Mouse (Mus musculus) B cell, adult 2 months (primary cell): Measurements from ENCODE around the gene Dact3.

ENCODE experiments used
- DNase-seq, 2 experiments: peaks; one replicate each; pipeline ENCODE4 v3.0.0; 2022

Gene Dact3

DNA sequence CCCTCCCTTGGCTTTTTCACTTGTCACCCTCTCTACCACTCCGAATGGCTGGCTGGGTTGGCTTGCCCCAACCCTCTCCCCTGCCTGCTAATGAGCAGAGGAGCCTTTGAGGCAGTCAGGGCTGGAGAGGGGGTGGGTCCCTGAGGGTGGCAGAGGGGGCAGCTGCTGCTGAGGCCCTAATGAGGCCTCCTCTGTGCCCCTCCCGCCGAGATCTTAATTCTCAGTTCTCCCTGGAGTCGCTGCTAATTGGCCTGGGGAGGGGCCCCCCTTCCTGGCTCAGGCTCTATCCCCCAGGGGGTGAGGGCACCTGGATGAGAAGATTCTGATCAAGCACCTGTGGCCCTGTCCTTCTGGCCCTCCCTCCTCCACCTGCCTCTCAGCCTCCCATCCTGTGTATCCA lies 19.2 kb downstream of the Dact3 start:
- DNase-seq = no peak

DNA sequence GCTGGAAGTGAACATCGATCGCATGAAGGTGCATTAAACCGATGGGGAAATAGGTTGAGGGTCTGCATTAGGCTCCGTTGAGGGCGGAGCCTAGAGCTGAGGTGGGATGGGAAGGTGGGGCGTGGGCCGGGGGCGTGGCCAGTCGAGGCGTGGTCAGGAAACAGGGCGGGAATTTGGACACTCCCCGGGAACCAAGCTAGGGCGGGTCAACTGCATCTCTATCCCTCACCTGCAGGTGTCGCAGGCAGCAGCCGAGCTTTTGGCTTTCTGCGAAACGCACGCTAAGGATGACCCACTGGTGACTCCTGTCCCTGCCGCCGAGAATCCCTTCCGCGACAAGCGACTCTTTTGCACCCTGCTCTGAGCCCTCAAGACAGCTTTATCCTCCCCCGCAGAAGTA lies 19.9 kb downstream of the Dact3 start:
- peak; percentile 69 to 73 for DNase-seq

DNA sequence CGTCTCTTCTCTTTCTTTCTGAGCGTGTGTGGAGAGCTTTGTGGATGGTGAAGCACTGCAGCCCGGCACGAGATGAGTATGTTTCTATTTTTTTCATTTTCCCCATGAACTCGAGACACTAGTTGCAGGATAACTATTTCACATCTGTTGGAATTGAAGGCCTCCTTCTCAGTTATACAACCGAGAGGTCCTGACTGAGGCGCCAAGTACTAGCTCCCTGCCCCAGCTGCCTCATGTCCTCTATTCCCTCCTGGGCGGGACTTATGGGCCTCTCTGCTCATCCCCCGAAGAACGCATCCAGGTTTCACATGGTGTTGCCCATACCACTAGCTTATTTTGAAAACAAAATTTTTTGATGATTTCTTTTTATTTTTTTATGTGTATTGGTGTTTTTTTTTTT lies 20.4 kb downstream of the Dact3 start:
- no peak for DNase-seq

DNA sequence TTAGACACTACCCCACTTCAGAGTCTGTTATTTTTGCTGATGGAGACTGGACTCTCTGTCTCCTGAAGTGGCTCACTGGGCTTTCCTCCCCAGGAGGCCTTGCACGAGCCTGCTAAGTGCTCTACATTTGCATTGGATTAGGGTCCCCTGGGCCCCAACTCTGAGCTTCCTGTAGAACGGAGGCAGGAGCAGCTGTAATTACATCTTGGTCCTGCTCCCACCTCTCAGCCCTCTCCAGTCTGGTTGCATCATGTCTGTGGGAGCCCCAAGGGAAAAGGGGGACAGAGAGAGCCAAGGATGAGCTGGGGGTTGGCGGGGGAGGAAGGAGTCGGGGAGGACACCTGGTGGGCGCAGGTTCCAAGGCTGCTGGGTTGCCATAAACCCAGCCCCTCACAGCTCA lies 25.4 kb downstream of the Dact3 start:
- DNase-seq = no peak

DNA sequence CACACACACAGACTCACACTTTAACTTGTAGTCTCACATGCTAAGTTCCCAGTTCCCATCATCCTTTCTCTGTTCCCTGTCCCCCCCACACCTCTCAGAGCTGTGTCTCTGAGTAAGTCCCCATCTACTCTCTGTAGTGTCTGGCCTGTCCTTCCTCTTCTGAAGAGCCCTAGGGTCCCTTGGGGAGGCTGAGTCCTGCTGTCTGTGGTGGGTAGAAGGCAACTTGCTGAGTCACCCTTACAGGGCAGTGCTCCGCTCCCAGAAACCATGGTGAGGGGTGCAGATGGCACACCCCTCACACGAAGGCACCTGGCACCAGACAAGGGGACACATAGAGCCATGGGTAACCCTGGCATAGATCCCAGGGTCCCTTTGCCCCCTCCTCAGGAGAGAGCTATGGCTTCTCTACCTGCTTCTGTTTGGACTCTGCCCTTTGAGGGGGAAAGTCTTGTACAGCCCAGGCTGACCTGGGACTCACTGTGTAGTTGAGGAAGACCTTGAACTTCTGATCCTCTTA lies 28.4 kb downstream of the Dact3 start:
- no peak for DNase-seq

DNA sequence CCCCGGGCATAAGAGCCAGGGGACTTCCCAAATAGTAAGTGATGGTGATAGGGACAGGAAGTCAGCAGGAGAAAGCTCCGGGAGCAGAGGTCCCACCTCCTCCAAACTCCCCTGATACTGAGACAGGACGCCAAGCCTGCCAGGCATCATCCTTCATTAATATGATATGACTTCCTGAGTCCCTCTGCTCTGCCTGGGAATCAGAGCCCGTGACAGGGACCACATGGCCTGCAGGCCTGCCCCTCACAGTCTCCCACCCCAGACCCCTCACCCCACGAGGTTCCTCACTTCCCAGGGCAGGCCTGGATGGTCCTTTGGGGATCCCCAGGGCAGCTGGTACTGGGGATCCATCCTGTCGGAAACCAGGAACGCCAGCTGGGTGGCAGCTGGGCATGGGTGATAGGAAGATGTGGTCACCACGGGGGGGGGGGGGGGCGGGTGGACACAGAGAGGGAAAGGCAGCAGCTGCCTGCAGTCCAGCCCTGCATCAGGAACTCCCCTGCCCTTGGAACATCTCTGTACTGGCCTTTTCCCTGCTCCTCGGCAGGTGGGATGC lies 29.1 kb downstream of the Dact3 start:
- DNase-seq = no peak

DNA sequence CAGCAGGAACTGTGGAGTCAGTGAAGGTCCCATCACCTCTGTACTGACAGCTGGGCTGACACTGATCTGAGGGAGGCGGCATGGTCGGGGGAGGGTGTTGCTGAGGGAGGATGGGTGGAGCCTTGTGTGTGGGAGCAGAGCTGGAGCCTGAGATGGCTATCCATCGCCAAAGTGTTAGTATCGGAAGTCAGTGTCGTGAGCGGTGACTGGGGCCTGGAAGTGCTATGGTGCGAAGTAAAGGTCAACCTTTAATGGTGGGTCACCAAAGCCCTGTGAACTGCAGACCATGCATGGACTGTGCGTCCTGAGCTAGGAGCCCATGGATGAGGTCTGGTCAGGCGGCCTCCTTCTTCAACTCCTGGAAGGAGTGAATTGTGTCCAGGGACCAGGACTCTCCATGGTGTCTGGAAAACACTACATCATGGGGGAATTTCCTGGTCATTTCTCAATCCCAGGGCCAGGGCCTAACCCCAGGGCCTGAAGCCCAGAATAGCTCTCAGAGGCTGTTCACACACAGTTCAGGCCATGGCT lies 30.4 kb downstream of the Dact3 start:
- no peak for DNase-seq

DNA sequence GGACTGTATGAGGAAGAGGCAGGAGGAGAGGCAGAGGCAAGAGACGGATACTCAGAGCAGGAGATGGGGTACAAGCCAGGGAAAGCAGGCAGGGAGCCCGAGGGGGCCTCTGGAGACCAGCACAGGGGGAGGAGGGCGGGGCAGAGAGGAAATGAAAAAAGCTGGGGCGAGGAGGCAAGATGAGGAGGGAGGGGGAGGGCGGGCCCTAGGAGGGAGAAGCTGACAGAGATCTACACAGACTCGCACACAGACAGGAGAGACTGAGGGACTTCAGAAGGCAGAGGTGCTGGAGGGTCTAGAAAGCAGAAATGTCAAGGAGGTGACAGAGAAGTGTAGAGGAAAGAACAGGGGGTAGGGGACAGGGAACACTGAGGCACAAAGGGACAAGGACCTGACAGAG lies 31.2 kb downstream of the Dact3 start, which contains the start of gene Ptgir:
Gene Ptgir (plus strand): TSS at position 210 of the 400 bp plus-strand sequence.
- peak in 1 of 2 experiments; percentile 25 for DNase-seq

DNA sequence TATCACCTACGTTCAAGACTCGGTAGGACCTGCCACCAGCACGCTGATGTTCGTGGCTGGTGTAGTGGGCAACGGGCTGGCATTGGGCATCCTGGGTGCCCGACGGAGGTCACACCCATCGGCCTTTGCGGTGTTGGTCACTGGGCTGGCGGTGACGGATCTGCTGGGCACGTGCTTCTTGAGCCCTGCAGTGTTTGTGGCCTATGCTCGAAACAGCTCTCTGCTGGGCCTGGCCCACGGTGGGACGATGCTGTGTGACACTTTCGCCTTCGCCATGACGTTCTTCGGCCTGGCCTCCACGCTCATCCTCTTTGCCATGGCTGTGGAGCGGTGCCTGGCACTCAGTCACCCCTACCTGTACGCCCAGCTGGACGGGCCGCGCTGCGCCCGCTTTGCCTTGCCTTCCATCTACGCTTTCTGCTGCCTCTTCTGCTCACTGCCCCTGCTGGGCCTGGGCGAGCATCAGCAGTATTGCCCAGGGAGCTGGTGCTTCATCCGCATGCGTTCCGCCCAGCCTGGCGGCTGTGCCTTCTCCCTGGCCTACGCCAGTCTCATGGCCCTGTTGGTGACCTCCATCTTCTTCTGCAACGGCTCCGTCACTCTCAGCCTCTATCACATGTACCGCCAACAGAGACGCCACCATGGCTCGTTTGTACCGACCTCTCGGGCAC lies 31.9 kb downstream of the Dact3 start:
- no peak for DNase-seq

DNA sequence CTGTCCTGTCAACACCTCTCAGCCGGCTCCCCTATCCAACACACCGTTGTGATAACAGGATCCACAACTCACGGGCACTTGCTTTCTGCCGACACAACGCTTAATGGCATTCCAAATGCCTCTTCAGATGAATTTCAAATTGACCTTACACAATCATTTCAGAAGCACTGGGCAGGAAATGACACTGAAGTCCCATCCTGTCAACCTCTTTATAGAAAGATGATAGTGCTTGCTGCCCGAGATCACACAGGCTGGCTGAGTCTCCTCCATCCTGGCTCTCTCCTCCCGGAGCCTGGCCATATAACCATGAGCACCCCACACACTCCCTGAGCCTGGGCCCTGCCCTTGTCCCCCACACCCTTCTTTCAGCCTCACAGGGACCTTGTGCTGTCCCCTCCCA lies 32.7 kb downstream of the Dact3 start:
- DNase-seq = no peak

DNA sequence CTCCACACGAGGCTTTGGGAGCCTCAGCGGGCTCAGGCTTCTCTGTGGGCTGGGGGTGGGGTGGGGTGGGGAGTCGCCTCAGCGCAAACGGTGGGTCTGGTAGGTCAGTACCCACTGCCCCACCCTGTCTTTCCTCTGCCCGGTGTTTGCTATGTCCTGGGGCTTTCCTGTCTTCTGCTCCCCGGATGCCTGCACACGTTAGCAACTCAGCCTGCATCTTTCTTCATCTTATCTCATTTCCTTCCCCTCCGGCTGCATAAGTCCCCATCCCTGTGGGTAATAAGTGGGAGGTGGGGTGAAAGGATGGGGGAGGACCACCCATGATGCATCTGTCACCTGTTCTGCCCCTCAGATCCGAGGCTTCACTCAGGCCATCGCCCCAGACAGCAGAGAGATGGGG lies 33.2 kb downstream of the Dact3 start:
- DNase-seq = no peak

DNA sequence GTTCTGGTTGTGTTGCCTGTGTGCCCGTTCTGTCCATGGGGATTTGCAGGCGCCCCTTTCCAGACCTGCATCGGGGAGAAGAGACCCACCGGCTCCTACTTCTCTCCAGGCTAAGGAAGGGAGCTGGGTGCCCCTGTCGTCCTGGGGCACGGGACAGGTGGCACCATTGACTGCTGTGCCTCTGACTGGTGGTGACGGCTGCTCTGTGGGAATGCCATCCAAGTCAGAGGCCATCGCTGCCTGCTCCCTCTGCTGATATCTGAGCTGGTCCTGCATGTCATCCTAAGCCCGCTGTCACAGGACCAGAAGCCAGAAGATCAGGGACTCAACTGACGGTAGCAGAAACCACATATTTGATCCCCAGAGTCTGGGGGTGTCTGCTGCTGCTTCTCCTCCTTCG lies 33.7 kb downstream of the Dact3 start:
- DNase-seq = no peak

DNA sequence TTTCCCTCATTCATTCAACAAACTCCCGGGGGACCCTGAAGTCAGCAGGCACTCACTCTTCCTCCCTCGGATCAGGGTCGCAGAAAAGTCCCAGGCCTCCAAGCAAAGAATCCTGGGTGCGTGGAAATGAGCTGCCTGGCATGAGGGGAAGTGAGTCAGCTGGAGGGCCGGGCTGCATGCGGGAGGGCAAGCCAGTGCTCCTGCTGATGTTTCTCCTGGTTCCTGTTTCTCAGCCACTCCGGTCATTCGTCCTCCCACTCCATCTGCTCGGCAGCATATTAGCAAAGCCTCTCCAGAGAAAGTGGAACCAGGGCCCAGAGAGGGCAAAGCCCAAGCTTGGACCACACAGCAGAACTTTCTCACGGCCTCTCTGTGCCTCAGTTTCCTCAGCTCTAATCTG lies 34.8 kb downstream of the Dact3 start:
- no peak for DNase-seq

DNA sequence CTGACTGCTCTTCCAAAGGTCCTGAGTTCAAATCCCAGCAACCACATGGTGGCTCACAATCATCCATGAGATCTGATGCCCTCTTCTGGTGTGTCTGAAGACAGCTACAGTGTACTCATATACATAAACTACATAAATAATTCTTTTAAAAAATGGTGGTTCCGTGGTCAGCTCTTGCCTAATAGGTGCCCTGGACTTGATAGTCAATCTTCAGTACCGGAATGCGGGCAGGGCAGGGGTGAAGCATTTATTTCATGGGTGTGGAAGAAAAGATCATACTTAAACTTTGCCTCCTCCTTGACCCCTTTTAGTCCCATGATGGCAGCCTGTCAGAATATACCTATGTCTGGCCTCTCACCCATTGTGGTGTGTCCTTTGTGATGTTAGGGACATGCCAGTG lies 36.8 kb downstream of the Dact3 start:
- no peak for DNase-seq

DNA sequence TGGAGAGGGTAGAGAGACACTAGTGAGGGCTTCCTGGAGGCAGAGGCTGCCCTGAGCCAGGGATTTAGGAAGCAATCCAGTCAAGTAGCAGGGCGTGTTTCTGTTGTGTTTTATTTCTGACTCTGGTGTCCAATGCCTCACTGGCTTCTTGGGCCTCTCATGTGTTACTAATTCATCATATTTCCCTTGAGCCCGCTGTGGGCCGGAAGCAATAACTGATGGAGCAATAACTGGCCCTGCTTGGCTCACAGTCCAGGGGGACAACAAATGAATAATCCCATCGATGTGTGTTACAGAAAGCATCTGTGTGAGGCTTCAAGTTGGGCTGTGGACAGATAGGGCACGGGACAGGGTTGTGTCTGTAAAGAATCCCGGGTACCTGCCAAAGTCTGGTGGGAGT lies 37.2 kb downstream of the Dact3 start:
- DNase-seq = no peak

DNA sequence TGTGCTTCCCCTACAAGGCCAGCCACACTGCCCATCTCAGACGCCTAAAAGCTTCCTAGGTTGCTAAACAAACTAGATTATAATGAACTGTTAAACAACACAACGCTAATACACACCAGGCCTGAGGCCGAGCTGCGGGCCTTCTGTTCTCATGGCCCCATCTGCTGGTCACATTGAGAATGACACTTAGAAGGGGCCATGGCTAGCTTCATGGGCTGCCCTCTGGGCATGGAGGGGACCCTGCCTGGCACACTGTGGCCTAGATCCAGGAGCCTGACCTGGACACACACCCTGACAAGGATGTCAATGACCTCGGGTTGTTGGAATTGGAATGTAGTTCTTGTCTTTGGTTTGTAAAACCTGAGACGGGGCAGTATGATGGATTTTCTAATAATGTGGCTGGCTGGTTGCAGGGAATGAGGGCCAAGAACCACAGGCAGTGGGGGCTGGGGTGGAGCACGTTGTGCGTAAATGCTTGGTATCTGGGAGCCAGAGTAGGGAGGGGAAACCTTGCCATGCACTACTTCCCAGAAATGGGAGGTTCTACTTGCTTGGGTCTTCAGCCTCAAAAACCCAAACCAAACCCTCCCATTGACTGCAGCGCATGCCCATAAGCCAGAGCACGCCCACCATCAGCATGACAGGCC lies 38.8 kb downstream of the Dact3 start:
- DNase-seq = peak; percentile 82 to 83

DNA sequence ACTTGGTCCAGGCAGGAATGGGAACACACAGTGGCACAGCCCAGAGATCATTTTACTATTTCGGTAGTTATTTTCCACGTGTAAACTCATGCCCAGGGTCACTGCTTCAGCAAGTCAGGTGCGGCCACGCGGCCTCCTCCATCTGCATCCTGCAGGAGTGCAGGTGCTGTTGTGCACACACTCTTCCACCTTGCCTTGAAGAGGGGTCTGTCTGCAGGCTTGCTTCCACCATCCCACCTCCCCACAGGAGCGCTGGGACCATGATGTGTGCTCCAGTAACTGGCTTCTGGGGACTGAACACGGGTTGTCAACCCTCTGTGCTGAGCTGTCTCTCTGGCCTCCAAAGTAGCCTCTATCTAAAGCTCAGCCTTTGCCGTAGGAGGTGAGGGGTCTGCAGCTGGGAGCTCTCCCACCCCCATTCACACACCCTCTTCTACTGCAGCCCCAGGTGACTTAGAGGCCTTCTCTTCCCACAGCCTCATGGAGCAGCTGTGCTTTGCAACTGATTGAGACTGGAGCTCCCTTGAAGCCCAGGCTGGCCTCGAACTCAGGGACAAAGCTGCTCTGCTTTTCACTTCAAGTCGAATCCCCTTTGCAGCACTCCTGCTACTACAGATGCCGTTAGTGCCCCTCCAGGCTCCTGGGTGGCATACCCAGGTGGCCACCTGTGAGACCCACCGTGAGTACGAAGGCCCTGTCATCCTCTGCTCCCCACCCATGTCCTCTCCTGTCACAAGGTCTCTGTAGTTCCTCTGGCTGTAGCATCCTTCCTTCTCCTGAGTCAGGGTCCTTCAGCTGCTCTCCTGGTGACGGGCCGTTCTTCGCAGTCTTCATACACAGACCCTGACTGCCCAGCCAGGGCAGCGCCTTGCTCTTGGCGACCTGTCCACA lies 39.6 kb downstream of the Dact3 start:
- no peak for DNase-seq

DNA sequence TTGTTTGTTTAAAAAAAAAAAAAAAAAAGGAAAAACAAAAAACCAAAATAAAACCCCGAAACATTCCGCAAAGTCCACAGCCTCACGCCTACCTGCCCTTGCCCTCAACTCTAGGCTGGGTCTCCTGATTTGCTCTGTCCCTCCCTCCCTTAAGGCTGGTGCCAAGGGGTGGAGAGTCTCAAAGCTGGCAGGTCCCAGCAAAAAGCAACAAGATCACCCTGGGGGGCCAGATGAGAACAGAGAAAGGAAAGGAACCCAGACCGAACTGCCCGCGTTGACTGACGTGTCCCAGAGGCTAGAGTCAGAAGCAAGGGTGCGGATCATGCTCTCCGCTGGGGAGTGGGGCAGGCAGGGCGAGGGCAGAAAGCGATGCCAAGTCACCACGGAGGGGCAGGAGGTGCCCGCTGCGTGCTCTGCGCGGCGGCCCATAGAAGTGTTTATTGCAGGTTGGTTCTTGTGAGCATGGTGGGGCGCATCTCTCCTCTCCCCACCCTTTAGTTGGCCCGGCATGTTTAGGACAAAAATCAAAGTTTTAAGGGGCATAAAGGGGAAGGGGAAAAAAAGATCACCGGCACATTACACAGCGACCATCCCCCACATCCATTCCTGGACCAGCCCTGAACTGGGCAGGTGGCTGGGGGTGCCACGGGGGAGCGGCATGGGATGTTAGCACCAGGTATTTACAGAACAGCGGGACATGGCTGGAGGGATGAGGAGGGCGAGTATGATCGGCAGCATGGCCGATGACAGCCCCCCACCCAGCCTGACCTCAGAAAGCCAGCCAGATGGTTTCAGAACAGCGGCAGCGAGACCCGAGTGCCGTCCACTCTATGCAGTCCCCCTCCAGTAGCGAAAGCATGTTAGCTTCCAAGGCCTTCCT lies 40.6 kb downstream of the Dact3 start:
- no peak for DNase-seq

DNA sequence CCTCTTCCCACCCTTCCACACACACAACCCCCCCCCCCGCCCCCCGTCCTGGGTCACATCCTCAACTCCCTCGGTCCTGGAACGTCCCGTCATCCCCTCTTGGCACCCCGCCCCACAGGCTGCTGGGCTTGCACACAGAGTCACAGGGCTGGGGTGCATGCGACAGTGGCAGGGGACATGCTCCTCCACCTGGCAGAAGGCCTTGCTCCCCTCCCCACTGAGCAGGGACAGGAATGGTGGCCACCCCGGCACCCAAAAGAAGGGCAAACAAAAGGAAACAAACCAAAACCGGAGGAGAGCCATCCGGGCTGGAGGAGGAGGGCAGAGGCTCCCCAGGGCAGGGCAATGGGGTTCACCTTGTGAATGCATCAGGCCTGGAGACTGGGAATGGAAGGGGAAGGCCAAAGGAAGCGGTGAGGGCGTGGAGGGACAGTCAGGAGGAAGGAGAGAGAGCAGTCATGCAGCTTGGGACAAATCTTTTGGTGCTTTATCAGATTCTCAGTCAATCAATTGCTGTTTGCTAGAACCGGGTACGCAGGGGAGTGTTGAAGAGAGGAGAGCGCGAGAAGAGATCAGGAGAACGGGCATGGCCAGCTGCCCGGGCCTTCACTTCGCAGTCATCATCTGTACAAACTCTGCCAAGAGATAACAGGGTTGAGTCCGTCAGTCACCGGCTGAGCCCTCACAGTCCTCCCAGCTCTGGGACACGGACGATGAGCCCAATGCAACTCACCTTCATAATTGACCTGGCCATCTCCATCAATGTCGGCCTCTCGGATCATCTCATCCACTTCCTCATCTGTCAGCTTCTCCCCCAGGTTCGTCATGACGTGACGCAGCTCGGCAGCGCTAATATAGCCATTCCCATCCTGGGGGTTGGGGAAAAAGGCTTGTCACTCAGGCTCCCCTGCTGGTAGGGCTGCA lies 41.5 kb downstream of the Dact3 start:
- no peak for DNase-seq

DNA sequence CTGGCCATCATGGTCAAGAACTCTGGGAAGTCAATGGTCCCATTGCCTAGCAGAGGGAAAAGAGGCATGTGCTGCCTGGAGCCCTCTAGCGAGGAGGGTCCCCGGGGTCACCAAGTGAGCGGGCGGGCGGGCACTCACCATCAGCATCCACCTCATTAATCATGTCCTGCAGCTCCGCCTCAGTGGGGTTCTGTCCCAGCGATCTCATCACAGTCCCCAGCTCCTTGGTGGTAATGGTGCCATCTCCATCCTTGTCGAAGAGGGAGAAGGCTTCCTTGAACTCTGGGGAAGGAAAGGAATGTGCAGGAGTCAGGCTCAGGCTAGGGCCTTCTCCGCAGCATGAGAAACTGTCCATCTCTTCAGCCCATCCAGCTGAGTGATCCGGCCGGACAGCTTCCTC lies 42.3 kb downstream of the Dact3 start:
- no peak for DNase-seq

DNA sequence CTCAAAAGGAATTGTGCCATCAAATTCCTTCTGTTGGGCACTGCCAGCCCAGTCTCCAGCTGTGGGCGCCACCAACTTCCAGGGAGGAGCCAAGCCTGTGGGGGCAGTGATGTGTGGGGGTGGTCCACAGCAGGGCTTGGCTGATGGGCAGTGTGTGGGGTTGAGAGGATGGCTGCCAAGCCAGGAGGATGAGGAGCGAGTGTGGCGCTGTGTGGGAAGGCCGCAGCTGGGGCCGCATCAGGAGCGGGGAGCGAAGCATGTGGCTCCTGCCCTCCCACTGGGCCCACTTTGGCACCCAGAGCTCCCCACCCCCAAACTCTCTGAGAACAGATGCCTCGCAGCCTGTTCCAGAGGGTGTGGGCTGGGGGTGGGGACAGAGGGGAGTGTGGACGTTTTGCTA lies 42.9 kb downstream of the Dact3 start:
- no peak for DNase-seq
